Mouse (Mus musculus): ENCODE results near the gene Itpr2. TPM values are rescaled to one million over a fixed set of nuclear protein-coding genes. Genes with fewer than 3 reads are reported as not detected.

Itpr2 gene
- polyA plus RNA-seq, 1 experiment, result 2.6 TPM

GRCm38 (mm10) chr6:146456741-146457140, 45.3 kb downstream of the Itpr2 start:
- Histone ChIP-seq H3K36me3 (ENCODE audit: control insufficient read depth, insufficient read depth) (no peaks in the 10 kb centered on the region), H3K79me2 (ENCODE audit: control insufficient read depth, insufficient read depth) (no peaks in the 10 kb centered on the region), H3ac (ENCODE audit: control insufficient read depth, insufficient read length, low read depth) (no peak overlapping the region), H3K27me3 (ENCODE audit: control insufficient read depth, insufficient read depth, insufficient read length) (no peaks in the 10 kb centered on the region), H3K79me3 (ENCODE audit: low read depth) (no peaks in the 10 kb centered on the region), H3K4me3 (ENCODE audit: insufficient read depth, poor library complexity, severe bottlenecking) (no peak overlapping the region)
- TF ChIP-seq CEBPB (IDR thresholded peaks at IDR 0.05; ENCODE audit: low read depth), result no peak
- TF ChIP-seq MYOD1 (IDR thresholded peaks at IDR 0.05; ENCODE audit: control insufficient read depth, insufficient read length, low read depth), result no peak
- no peak for TF ChIP-seq USF1 (IDR thresholded peaks at IDR 0.05; ENCODE audit: low read depth)
- no peak for TF ChIP-seq FOSL1 (IDR thresholded peaks at IDR 0.05; ENCODE audit: insufficient read depth, low read length, poor library complexity, severe bottlenecking)
- TF ChIP-seq MYOG (IDR thresholded peaks at IDR 0.05; ENCODE audit: control insufficient read depth, extremely low read depth, insufficient read length), result no peak
- no peak for TF ChIP-seq CTCF (IDR thresholded peaks at IDR 0.05; ENCODE audit: control insufficient read depth, insufficient read depth, insufficient read length)
- no peak for TF ChIP-seq MAX (IDR thresholded peaks at IDR 0.05)

- no peaks in the 10 kb centered on the region for H3K79me3 ChIP-seq (ENCODE audit: low read depth)
- TF ChIP-seq FOSL1 (IDR thresholded peaks at IDR 0.05; ENCODE audit: insufficient read depth, low read length, poor library complexity, severe bottlenecking) (no peak), CEBPB (IDR thresholded peaks at IDR 0.05; ENCODE audit: low read depth) (no peak), USF1 (IDR thresholded peaks at IDR 0.05; ENCODE audit: low read depth) (no peak), CTCF (IDR thresholded peaks at IDR 0.05; ENCODE audit: control insufficient read depth, insufficient read depth, insufficient read length) (no peak), MAX (IDR thresholded peaks at IDR 0.05) (no peak), MYOD1 (IDR thresholded peaks at IDR 0.05; ENCODE audit: control insufficient read depth, insufficient read length, low read depth) (no peak), MYOG (IDR thresholded peaks at IDR 0.05; ENCODE audit: control insufficient read depth, extremely low read depth, insufficient read length) (no peak)
- H3K36me3 ChIP-seq (ENCODE audit: control insufficient read depth, insufficient read depth), result no peaks in the 10 kb centered on the region
- H3K4me3 ChIP-seq (ENCODE audit: insufficient read depth, poor library complexity, severe bottlenecking), result no peak overlapping the region
- H3ac ChIP-seq (ENCODE audit: control insufficient read depth, insufficient read length, low read depth), result no peak overlapping the region
- H3K79me2 ChIP-seq (ENCODE audit: control insufficient read depth, insufficient read depth), result no peaks in the 10 kb centered on the region
- H3K27me3 ChIP-seq (ENCODE audit: control insufficient read depth, insufficient read depth, insufficient read length), result no peaks in the 10 kb centered on the region
Observed at GRCm38 (mm10) chr6:146454520-146455511, 47.2 kb downstream of the Itpr2 start.

- Histone ChIP-seq H3K36me3 (ENCODE audit: control insufficient read depth, insufficient read depth) (no peaks in the 10 kb centered on the region), H3K79me3 (ENCODE audit: low read depth) (no peaks in the 10 kb centered on the region), H3K27me3 (ENCODE audit: control insufficient read depth, insufficient read depth, insufficient read length) (no peaks in the 10 kb centered on the region), H3K4me3 (ENCODE audit: insufficient read depth, poor library complexity, severe bottlenecking) (no peak overlapping the region), H3ac (ENCODE audit: control insufficient read depth, insufficient read length, low read depth) (no peak overlapping the region), H3K79me2 (ENCODE audit: control insufficient read depth, insufficient read depth) (no peaks in the 10 kb centered on the region)
- TF ChIP-seq MYOG (IDR thresholded peaks at IDR 0.05; ENCODE audit: control insufficient read depth, extremely low read depth, insufficient read length), result no peak
- TF ChIP-seq USF1 (IDR thresholded peaks at IDR 0.05; ENCODE audit: low read depth), result no peak
- no peak for TF ChIP-seq MYOD1 (IDR thresholded peaks at IDR 0.05; ENCODE audit: control insufficient read depth, insufficient read length, low read depth)
- no peak for TF ChIP-seq CTCF (IDR thresholded peaks at IDR 0.05; ENCODE audit: control insufficient read depth, insufficient read depth, insufficient read length)
- no peak for TF ChIP-seq FOSL1 (IDR thresholded peaks at IDR 0.05; ENCODE audit: insufficient read depth, low read length, poor library complexity, severe bottlenecking)
- TF ChIP-seq MAX (IDR thresholded peaks at IDR 0.05), result no peak
- no peak for TF ChIP-seq CEBPB (IDR thresholded peaks at IDR 0.05; ENCODE audit: low read depth)
Observed at GRCm38 (mm10) chr6:146452474-146452873, 49.5 kb downstream of the Itpr2 start.

GRCm38 (mm10) chr6:146446032-146446704, 55.9 kb downstream of the Itpr2 start:
- Histone ChIP-seq H3K27me3 (ENCODE audit: control insufficient read depth, insufficient read depth, insufficient read length) (no peaks in the 10 kb centered on the region), H3ac (ENCODE audit: control insufficient read depth, insufficient read length, low read depth) (no peak overlapping the region), H3K79me2 (ENCODE audit: control insufficient read depth, insufficient read depth) (no peaks in the 10 kb centered on the region), H3K79me3 (ENCODE audit: low read depth) (no peaks in the 10 kb centered on the region), H3K4me3 (ENCODE audit: insufficient read depth, poor library complexity, severe bottlenecking) (no peak overlapping the region), H3K36me3 (ENCODE audit: control insufficient read depth, insufficient read depth) (no peaks in the 10 kb centered on the region)
- TF ChIP-seq FOSL1 (IDR thresholded peaks at IDR 0.05; ENCODE audit: insufficient read depth, low read length, poor library complexity, severe bottlenecking) (no peak), MAX (IDR thresholded peaks at IDR 0.05) (no peak), MYOG (IDR thresholded peaks at IDR 0.05; ENCODE audit: control insufficient read depth, extremely low read depth, insufficient read length) (no peak), CTCF (IDR thresholded peaks at IDR 0.05; ENCODE audit: control insufficient read depth, insufficient read depth, insufficient read length) (no peak), MYOD1 (IDR thresholded peaks at IDR 0.05; ENCODE audit: control insufficient read depth, insufficient read length, low read depth) (no peak), CEBPB (IDR thresholded peaks at IDR 0.05; ENCODE audit: low read depth) (no peak), USF1 (IDR thresholded peaks at IDR 0.05; ENCODE audit: low read depth) (no peak)

GRCm38 (mm10) chr6:146439826-146440225, 62.2 kb downstream of the Itpr2 start:
- no peak for TF ChIP-seq CEBPB (IDR thresholded peaks at IDR 0.05; ENCODE audit: low read depth)
- TF ChIP-seq MYOG (IDR thresholded peaks at IDR 0.05; ENCODE audit: control insufficient read depth, extremely low read depth, insufficient read length), result no peak
- TF ChIP-seq FOSL1 (IDR thresholded peaks at IDR 0.05; ENCODE audit: insufficient read depth, low read length, poor library complexity, severe bottlenecking), result no peak
- TF ChIP-seq MAX (IDR thresholded peaks at IDR 0.05), result no peak
- no peak for TF ChIP-seq MYOD1 (IDR thresholded peaks at IDR 0.05; ENCODE audit: control insufficient read depth, insufficient read length, low read depth)
- no peak for TF ChIP-seq CTCF (IDR thresholded peaks at IDR 0.05; ENCODE audit: control insufficient read depth, insufficient read depth, insufficient read length)
- TF ChIP-seq USF1 (IDR thresholded peaks at IDR 0.05; ENCODE audit: low read depth), result no peak
- Histone ChIP-seq H3K79me2 (ENCODE audit: control insufficient read depth, insufficient read depth) (no peaks in the 10 kb centered on the region), H3K27me3 (ENCODE audit: control insufficient read depth, insufficient read depth, insufficient read length) (no peaks in the 10 kb centered on the region), H3ac (ENCODE audit: control insufficient read depth, insufficient read length, low read depth) (no peak overlapping the region), H3K79me3 (ENCODE audit: low read depth) (no peaks in the 10 kb centered on the region), H3K4me3 (ENCODE audit: insufficient read depth, poor library complexity, severe bottlenecking) (no peak overlapping the region), H3K36me3 (ENCODE audit: control insufficient read depth, insufficient read depth) (no peaks in the 10 kb centered on the region)

All from C2C12 (cell line).